Mouse (Mus musculus): ENCODE measurements around the gene Reck. TPM values are rescaled to one million over a fixed set of nuclear protein-coding genes. Genes with fewer than 3 reads are reported as not detected.

The Reck gene
- total RNA-seq, 2 experiments from 2014 or later = 8.1 to 10.1 TPM

- no peak for DNase-seq
- intact Hi-C loops (cut with DNase I) = loop anchor here (5.0 kb wide), 1 partner anchor 36 kb away; no protein-coding TSS in a partner anchor
Measured at GRCm38 (mm10) chr4:43983181-43983580, 107.9 kb downstream of the Reck start, which contains the start of gene Ccin. Gene Ccin, plus strand, starts transcription at chr4:43983483.

- DNase-seq = no peak
- intact Hi-C loops (cut with DNase I) = loop anchor here (5.0 kb wide), 1 partner anchor 36 kb away; no protein-coding TSS in a partner anchor
Measured at GRCm38 (mm10) chr4:43983756-43984155, 108.4 kb downstream of the Reck start.

GRCm38 (mm10) chr4:43984326-43984725, 109.0 kb downstream of the Reck start:
- intact Hi-C loops (cut with DNase I) = loop anchor here (5.0 kb wide), 1 partner anchor 37 kb away; no protein-coding TSS in a partner anchor
- no peak for DNase-seq

GRCm38 (mm10) chr4:43988976-43989375, 113.6 kb downstream of the Reck start:
- intact Hi-C loops (cut with DNase I) = no loop called here

GRCm38 (mm10) chr4:43993072-43993471, 117.7 kb downstream of the Reck start:
- no peak for DNase-seq
- intact Hi-C loops (cut with DNase I) = no loop called here

More at GRCm38 (mm10) chr4:43988976-43989375, 113.6 kb downstream of the Reck start:
- no peak for DNase-seq

- no peak for DNase-seq
- intact Hi-C loops (cut with DNase I) = no loop called here
Measured at GRCm38 (mm10) chr4:43994342-43994741, 119.0 kb downstream of the Reck start.

Other genes starting within 250 kb of the Reck start
- 10 to 100 TPM; 40.6 to 43.6 TPM for gene Npr2, start 243.6 kb upstream of the Reck start, total RNA-seq (2021)
- under 1 TPM; 0.22 to 0.37 TPM for gene Spag8, start 221.9 kb upstream of the Reck start, total RNA-seq (2021)
- gene Hint2, start 219.1 kb upstream of the Reck start, total RNA-seq (2021) = 100 to 1,000 TPM; 122 to 128 TPM
- 10 to 100 TPM; 16.4 TPM for gene Tmem8b, start 206.6 kb upstream of the Reck start, total RNA-seq (2021)
- under 1 TPM; 0.10 to 0.19 TPM for gene Fam221b, start 206.4 kb upstream of the Reck start, total RNA-seq (2021)
- gene Olfr70, start 174.7 kb upstream of the Reck start, total RNA-seq (2021) = not detected
- not detected for gene Olfr71, start 165.3 kb upstream of the Reck start, total RNA-seq (2021)
- gene Hrct1, start 148.3 kb upstream of the Reck start, total RNA-seq (2021) = 1 to 10 TPM; 4.7 to 5.1 TPM
- gene Spaar, start 145.5 kb upstream of the Reck start, total RNA-seq (2021) = 1 to 10 TPM; 5.0 to 6.1 TPM
- not detected for gene Olfr159, start 104.5 kb upstream of the Reck start, total RNA-seq (2021)
- not detected for gene Olfr156, start 51.6 kb upstream of the Reck start, total RNA-seq (2021)
- gene Olfr157, start 35.3 kb upstream of the Reck start, total RNA-seq (2021) = not detected
- not detected for gene Olfr155, start 24.0 kb upstream of the Reck start, total RNA-seq (2021)
- gene Glipr2, start 81.9 kb downstream of the Reck start, total RNA-seq (2021) = 1 to 10 TPM; 5.5 to 8.9 TPM
- not detected for gene Ccin, start 108.0 kb downstream of the Reck start, total RNA-seq (2021)
- 10 to 100 TPM; 83.0 to 91.0 TPM for gene Clta, start 128.9 kb downstream of the Reck start, total RNA-seq (2021)
- gene Gne, start 208.6 kb downstream of the Reck start, total RNA-seq (2021) = 10 to 100 TPM; 27.4 to 28.4 TPM